Mouse (Mus musculus): Measurements from ENCODE around the gene Crip1. TPM values are rescaled to one million over a fixed set of nuclear protein-coding genes. Genes with fewer than 3 reads are reported as not detected.
A peak's percentile ranks its signal among the peaks of the same experiment; 100 is the strongest.

The Crip1 gene
- polyA plus RNA-seq, 1 experiment from 2014 or later: 53.4 TPM

GRCm38 (mm10) chr12:113107431-113108124 is 38.5 kb upstream of the Crip1 start:
- Histone ChIP-seq H3K27me3 (replicated peaks) (no peaks in the 10 kb centered on the region), H3K27ac (replicated peaks) (no peak overlapping the region), H3K9ac (replicated peaks) (no peak overlapping the region), H3K4me1 (peaks cover 49% of the 10 kb centered on the region), H3K9me3 (replicated peaks) (no peaks in the 10 kb centered on the region), H3K4me3 (replicated peaks) (no peak overlapping the region), H3K4me2 (no peak overlapping the region), H3K36me3 (no peaks in the 10 kb centered on the region)
- 83% methylated on average over 4 of the region's 4 CpGs for WGBS
- no peak for ATAC-seq (ENCODE audit: low FRiP score)

DNA sequence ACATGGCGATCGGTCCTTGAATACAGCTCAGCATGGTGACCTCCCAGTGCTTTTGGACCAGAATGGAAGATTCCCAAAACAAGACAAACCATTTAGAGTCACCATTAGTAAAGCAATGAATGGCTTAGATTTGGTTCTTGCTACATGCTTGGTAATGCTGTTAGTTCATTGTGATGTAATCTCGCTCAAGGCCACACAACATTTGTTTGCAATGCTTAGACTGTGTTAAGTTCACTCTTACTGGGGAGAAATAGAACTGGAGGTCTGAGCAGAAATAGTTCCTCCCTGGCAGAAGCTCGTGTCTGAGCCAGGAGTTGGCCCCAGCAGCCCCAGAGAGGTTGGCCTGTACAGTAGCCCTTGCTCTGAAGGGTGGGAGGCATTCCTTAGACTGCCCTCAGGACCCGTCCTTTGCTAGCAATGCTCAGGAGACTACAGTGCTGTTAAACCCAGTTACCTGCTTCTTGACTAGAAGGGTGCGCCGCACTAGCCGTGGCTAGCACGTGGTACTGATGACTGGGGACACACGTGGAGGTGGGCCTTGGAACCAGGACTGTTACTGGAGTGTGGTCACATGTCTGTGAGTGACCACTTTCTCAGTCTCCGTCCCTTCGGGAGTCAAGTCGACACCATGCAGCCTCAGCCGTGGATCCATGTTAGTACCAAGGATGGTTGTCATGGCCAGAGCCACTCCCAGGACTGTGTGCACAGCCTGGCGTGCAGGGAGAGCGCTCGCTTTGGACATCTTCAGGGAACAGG is 37.4 kb upstream of the Crip1 start:
- no peak for ATAC-seq (ENCODE audit: low FRiP score)
- WGBS: 86% methylated on average over 17 of the region's 17 CpGs
- H3K9me3 ChIP-seq (replicated peaks): no peaks in the 10 kb centered on the region
- peaks cover 5% of the 10 kb centered on the region; the same call in 1 of the 2 replicates for H3K36me3 ChIP-seq
- H3K27ac ChIP-seq (replicated peaks): no peak overlapping the region
- peaks cover 42% of the 10 kb centered on the region for H3K4me1 ChIP-seq
- H3K4me3 ChIP-seq (replicated peaks): no peak overlapping the region
- no peak overlapping the region for H3K4me2 ChIP-seq
- no peaks in the 10 kb centered on the region for H3K27me3 ChIP-seq (replicated peaks)
- no peak overlapping the region for H3K9ac ChIP-seq (replicated peaks)

DNA sequence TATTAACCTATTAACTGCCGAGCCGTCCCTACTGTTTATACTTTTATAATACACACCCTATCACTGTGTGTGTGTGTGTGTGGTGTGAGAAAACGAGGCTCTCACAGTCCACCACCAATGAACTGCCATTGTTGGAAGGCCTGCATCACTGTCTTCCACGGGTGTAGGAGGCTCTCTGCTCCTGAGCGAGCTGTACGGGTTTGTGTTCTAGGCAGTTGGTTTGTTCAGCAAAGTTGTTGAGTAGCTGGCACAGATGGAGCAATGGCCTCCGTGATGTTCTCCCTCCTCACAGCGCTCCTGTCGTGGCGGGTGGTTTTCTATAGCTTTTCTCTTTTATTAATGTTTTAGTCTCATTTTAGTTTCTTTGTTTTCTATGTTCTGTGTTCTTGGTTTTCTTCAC is 36.3 kb upstream of the Crip1 start:
- Histone ChIP-seq H3K9me3 (replicated peaks) (no peaks in the 10 kb centered on the region), H3K36me3 (peaks cover 16% of the 10 kb centered on the region), H3K27me3 (replicated peaks) (no peaks in the 10 kb centered on the region), H3K4me2 (no peak overlapping the region), H3K4me3 (replicated peaks) (no peak overlapping the region), H3K27ac (replicated peaks) (no peak overlapping the region), H3K9ac (replicated peaks) (no peak overlapping the region), H3K4me1 (peaks cover 36% of the 10 kb centered on the region)
- 73% methylated on average over 10 of the region's 10 CpGs for WGBS
- no peak for ATAC-seq (ENCODE audit: low FRiP score)

GRCm38 (mm10) chr12:113114141-113114540 is 32.0 kb upstream of the Crip1 start:
- Histone ChIP-seq H3K27ac (replicated peaks) (no peak overlapping the region), H3K9me3 (replicated peaks) (no peaks in the 10 kb centered on the region), H3K27me3 (replicated peaks) (no peaks in the 10 kb centered on the region), H3K4me1 (peaks cover 23% of the 10 kb centered on the region), H3K4me2 (no peak overlapping the region), H3K4me3 (replicated peaks) (no peak overlapping the region), H3K36me3 (peaks cover 45% of the 10 kb centered on the region), H3K9ac (replicated peaks) (no peak overlapping the region)
- 93% methylated on average over 4 of the region's 4 CpGs for WGBS
- ATAC-seq (ENCODE audit: low FRiP score): no peak

- ATAC-seq (ENCODE audit: low FRiP score): no peak
- Histone ChIP-seq H3K4me2 (no peak overlapping the region), H3K9ac (replicated peaks) (no peak overlapping the region), H3K9me3 (replicated peaks) (no peaks in the 10 kb centered on the region), H3K36me3 (peaks cover 45% of the 10 kb centered on the region), H3K4me1 (peaks cover 16% of the 10 kb centered on the region), H3K27ac (replicated peaks) (no peak overlapping the region), H3K27me3 (replicated peaks) (no peaks in the 10 kb centered on the region), H3K4me3 (replicated peaks) (no peak overlapping the region)
- WGBS: 91% methylated on average over 16 of the region's 16 CpGs
These were observed 31.1 kb upstream of the Crip1 start for GRCm38 (mm10) chr12:113114856-113115538.

DNA sequence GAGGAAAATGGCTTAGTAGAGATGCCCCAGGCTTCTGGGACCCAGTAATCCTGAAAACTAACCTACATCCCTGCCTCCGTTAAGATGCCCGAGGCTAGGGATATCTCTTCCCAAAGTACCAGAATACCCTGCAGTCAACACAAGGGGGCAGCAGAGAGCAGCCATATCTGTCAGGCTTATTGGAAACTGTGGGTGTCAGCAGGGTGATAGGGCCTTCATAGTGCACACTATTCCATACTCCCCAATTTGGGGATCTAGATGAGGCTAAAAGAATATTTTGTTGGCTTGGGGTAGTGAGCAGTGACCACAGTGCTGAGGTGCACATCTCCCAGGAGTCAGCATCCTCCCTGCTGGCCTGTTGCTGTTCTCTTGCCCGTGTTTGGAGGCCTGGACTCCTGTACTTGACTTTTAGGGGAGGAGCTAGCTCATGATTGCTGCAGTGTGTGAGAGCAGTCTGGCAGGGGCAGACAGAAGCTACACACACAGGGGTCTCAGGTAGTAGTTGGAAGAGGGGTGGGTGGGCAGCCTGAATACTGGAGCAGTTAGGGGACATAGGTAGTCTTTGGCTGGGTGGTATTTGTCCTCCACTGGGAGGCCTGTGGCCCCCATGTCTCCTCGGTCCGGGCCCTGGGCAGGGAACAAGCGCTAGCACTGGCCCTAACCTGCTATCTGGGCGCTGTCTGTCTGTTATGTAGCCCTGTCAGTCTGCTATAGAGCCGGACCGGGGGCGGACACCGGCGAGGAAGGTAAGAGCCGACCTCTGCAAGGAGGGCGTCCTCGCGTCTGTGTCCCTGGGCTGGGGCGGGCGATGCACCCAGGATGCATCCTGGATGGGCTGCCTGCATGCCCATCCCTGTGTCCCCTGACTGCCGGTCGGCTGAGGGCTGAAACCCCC is 26.4 kb upstream of the Crip1 start:
- no peaks in the 10 kb centered on the region for H3K4me1 ChIP-seq
- H3K36me3 ChIP-seq: peaks cover 73% of the 10 kb centered on the region
- no peaks in the 10 kb centered on the region for H3K27me3 ChIP-seq (replicated peaks)
- 86% methylated on average over 20 of the region's 20 CpGs for WGBS
- no peak overlapping the region for H3K4me2 ChIP-seq
- ATAC-seq (ENCODE audit: low FRiP score): peak; percentile 53; the same call in 1 of the 2 replicates
- no peak overlapping the region for H3K9ac ChIP-seq (replicated peaks)
- H3K27ac ChIP-seq (replicated peaks): no peak overlapping the region
- no peak overlapping the region for H3K4me3 ChIP-seq (replicated peaks)
- no peaks in the 10 kb centered on the region for H3K9me3 ChIP-seq (replicated peaks)

- Histone ChIP-seq H3K27me3 (replicated peaks) (no peaks in the 10 kb centered on the region), H3K36me3 (peaks cover 94% of the 10 kb centered on the region), H3K4me3 (replicated peaks) (no peak overlapping the region), H3K9ac (replicated peaks) (no peak overlapping the region), H3K9me3 (replicated peaks) (no peaks in the 10 kb centered on the region), H3K4me1 (no peaks in the 10 kb centered on the region), H3K27ac (replicated peaks) (no peak overlapping the region), H3K4me2 (no peak overlapping the region)
- WGBS: 86% methylated on average over 6 of the region's 6 CpGs
- ATAC-seq (ENCODE audit: low FRiP score): no peak
These were observed 21.4 kb upstream of the Crip1 start for GRCm38 (mm10) chr12:113124726-113125125.

GRCm38 (mm10) chr12:113130732-113131131 is 15.4 kb upstream of the Crip1 start:
- 92% methylated on average over 8 of the region's 8 CpGs for WGBS
- Histone ChIP-seq H3K27ac (replicated peaks) (no peak overlapping the region), H3K9me3 (replicated peaks) (no peaks in the 10 kb centered on the region), H3K4me3 (replicated peaks) (no peak overlapping the region), H3K4me1 (0 out of 2 replicates have a peak, but pooled peaks cover 5% of the 10 kb centered on the region), H3K9ac (replicated peaks) (no peak overlapping the region), H3K36me3 (peaks cover 100% of the 10 kb centered on the region), H3K27me3 (replicated peaks) (no peaks in the 10 kb centered on the region), H3K4me2 (no peak overlapping the region)
- no peak for ATAC-seq (ENCODE audit: low FRiP score)

DNA sequence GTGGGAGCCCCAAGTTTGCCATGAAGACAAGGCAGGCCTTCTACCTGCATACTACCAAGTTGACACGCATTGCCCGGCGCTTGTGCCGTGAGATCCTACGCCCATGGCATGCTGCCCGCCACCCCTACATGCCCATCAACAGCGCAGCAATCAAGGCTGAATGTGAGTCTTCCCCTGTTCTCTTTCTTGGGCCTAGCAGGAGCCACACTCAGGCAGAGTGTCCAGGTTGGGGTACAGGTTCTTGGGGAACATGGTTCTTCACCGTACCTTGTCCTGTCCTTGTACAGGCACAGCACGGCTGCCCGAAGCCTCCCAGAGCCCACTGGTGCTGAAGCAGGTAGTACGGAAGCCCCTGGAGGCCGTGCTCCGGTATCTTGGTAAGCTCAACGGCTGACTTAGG is 14.5 kb upstream of the Crip1 start:
- WGBS: 96% methylated on average over 14 of the region's 14 CpGs
- ATAC-seq (ENCODE audit: low FRiP score): no peak
- Histone ChIP-seq H3K27me3 (replicated peaks) (no peaks in the 10 kb centered on the region), H3K4me3 (replicated peaks) (no peak overlapping the region), H3K4me2 (no peak overlapping the region), H3K9ac (replicated peaks) (no peak overlapping the region), H3K36me3 (peaks cover 100% of the 10 kb centered on the region), H3K4me1 (0 out of 2 replicates have a peak, but pooled peaks cover 5% of the 10 kb centered on the region), H3K27ac (replicated peaks) (no peak overlapping the region), H3K9me3 (replicated peaks) (no peaks in the 10 kb centered on the region)

- Histone ChIP-seq H3K36me3 (peaks cover 99% of the 10 kb centered on the region), H3K4me2 (no peak overlapping the region), H3K9ac (replicated peaks) (no peak overlapping the region), H3K27ac (replicated peaks) (no peak overlapping the region), H3K27me3 (replicated peaks) (no peaks in the 10 kb centered on the region), H3K4me3 (replicated peaks) (no peak overlapping the region), H3K4me1 (0 out of 2 replicates have a peak, but pooled peaks cover 5% of the 10 kb centered on the region), H3K9me3 (replicated peaks) (no peaks in the 10 kb centered on the region)
- WGBS: 81% methylated on average over 2 of the region's 2 CpGs
- ATAC-seq (ENCODE audit: low FRiP score): no peak
These were observed 13.5 kb upstream of the Crip1 start for GRCm38 (mm10) chr12:113132567-113132966.

DNA sequence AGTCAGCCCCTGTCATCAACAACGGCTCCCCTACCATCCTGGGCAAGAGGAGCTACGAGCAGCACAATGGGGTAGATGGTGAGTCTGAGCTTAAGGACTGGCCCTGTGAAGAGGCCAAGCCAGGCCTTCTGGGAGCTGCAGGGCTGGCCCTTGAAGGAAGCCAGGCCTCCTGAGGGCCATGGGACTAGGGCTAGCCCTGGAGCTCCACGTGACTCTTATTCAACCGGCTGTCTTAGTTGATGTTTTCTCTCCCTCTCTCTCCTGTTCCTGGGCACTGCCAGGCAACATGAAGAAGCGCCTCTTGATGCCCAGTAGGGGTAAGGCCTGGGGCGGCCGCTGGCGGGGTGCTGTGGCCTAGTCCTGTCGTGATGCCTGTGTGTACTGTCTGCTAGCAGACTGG is 12.9 kb upstream of the Crip1 start:
- 0 out of 2 replicates have a peak, but pooled peaks cover 5% of the 10 kb centered on the region for H3K4me1 ChIP-seq
- ATAC-seq (ENCODE audit: low FRiP score): no peak
- no peak overlapping the region for H3K4me3 ChIP-seq (replicated peaks)
- H3K27me3 ChIP-seq (replicated peaks): no peaks in the 10 kb centered on the region
- H3K9me3 ChIP-seq (replicated peaks): no peaks in the 10 kb centered on the region
- WGBS: 91% methylated on average over 9 of the region's 9 CpGs
- no peak overlapping the region for H3K4me2 ChIP-seq
- H3K36me3 ChIP-seq: peaks cover 95% of the 10 kb centered on the region
- H3K9ac ChIP-seq (replicated peaks): no peak overlapping the region
- H3K27ac ChIP-seq (replicated peaks): no peak overlapping the region

Measured in neural tube, embryonic 15.5 days (tissue).